Mouse (Mus musculus) liver, embryonic 14.5 days (tissue): ENCODE results near the gene Hmcn1.

Experiments used
- CTCF ChIP-seq: IDR thresholded peaks from 2 replicates; pipeline ENCODE4 v1.5.1; 2016; ENCODE audit warnings: antibody characterized with exemption, low read depth, control low read depth
- EP300 ChIP-seq: IDR thresholded peaks from 2 replicates; pipeline ENCODE4 v1.6.1; 2016; ENCODE audit warnings: antibody characterized with exemption, low read depth

- TF ChIP-seq CTCF: no peak
- no peak for TF ChIP-seq EP300
Measured at GRCm38 (mm10) chr1:150804235-150805099, 188.8 kb downstream of the Hmcn1 start.
